Mouse (Mus musculus): Measurements from ENCODE around the gene Ift172. TPM values are rescaled to one million over a fixed set of nuclear protein-coding genes. Genes with fewer than 3 reads are reported as not detected.
A peak's percentile ranks its signal among the peaks of the same experiment; 100 is the strongest.

The Ift172 gene
- total and polyA plus RNA-seq, 2 experiments from 2014 or later = 16.5 to 28.2 TPM

DNA sequence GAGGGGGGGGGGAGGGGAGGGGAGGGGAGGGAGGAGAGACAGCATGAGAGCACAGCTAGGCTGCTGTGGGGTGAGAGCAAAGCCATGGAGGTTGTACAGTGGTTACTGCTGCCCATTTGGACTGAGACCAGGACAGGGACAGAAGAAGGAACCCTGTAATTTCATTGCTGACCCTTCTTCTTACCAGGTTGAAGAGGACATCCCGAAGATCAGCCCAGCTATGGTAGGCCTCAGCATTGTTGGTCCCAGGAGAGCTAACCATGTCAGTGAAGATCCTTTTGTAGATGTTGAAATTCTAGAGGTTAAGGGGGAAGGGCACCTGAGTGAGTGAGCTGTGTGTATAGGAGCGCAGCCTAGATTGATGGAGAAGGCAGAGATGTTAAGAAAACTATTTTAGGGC is 35.5 kb downstream of the Ift172 start:
- no peak overlapping the region for H3K4me2 ChIP-seq (ENCODE audit: low read depth, low read length, poor library complexity, severe bottlenecking)
- DNase-seq (ENCODE audit: low spot score) = no peak
- no peaks in the 10 kb centered on the region for H3K9me3 ChIP-seq (ENCODE audit: low read length)
- no peak for ATAC-seq (ENCODE audit: low FRiP score)
- no peak overlapping the region for H3K27ac ChIP-seq (ENCODE audit: low read depth, low read length)
- H3K4me1 ChIP-seq (ENCODE audit: insufficient read depth, low read length) = 0 out of 2 replicates have a peak, but pooled peaks cover 4% of the 10 kb centered on the region
- H3K27me3 ChIP-seq (ENCODE audit: insufficient read depth, low read length) = no peaks in the 10 kb centered on the region
- WGBS = 98% methylated on average over 2 of the region's 2 CpGs
- H3K9ac ChIP-seq (replicated peaks; ENCODE audit: low read length, poor library complexity, severe bottlenecking) = no peak overlapping the region
- no peak overlapping the region for H3K4me3 ChIP-seq (ENCODE audit: low read depth, low read length)
- peaks cover 44% of the 10 kb centered on the region for H3K36me3 ChIP-seq (ENCODE audit: insufficient read depth, low read length)
- no peak for TF ChIP-seq CTCF (IDR thresholded peaks at IDR 0.05)

DNA sequence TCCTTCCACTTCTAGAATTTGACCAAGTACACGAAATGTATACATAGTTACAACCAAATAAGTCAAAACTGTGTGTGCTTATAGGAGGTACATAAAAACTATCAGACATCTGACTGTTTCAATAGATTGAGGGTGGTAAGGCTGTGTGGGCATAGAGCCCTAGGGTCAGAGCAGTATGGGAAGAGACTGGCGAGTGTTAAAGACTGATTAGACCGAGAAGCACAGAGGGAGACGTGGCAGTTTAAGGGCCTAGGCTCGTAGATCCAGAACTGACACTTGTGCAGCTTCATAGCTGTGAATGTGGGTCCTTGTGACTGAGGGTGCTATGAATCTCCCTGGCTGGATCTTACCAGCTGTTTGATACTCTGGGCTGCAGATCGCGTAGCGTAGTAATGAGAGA is 36.0 kb downstream of the Ift172 start:
- Histone ChIP-seq H3K9ac (replicated peaks; ENCODE audit: low read length, poor library complexity, severe bottlenecking) (no peak overlapping the region), H3K4me1 (ENCODE audit: insufficient read depth, low read length) (0 out of 2 replicates have a peak, but pooled peaks cover 4% of the 10 kb centered on the region), H3K9me3 (ENCODE audit: low read length) (no peaks in the 10 kb centered on the region), H3K36me3 (ENCODE audit: insufficient read depth, low read length) (peaks cover 46% of the 10 kb centered on the region), H3K4me2 (ENCODE audit: low read depth, low read length, poor library complexity, severe bottlenecking) (no peak overlapping the region), H3K27ac (ENCODE audit: low read depth, low read length) (no peak overlapping the region), H3K27me3 (ENCODE audit: insufficient read depth, low read length) (no peaks in the 10 kb centered on the region), H3K4me3 (ENCODE audit: low read depth, low read length) (no peak overlapping the region)
- WGBS = 88% methylated on average over 8 of the region's 8 CpGs
- no peak for TF ChIP-seq CTCF (IDR thresholded peaks at IDR 0.05)
- ATAC-seq (ENCODE audit: low FRiP score) = no peak
- no peak for DNase-seq (ENCODE audit: low spot score)

- no peak overlapping the region for H3K4me2 ChIP-seq (ENCODE audit: low read depth, low read length, poor library complexity, severe bottlenecking)
- H3K9ac ChIP-seq (replicated peaks; ENCODE audit: low read length, poor library complexity, severe bottlenecking) = no peak overlapping the region
- H3K27me3 ChIP-seq (ENCODE audit: insufficient read depth, low read length) = no peaks in the 10 kb centered on the region
- no peak for DNase-seq (ENCODE audit: low spot score)
- H3K4me3 ChIP-seq (ENCODE audit: low read depth, low read length) = no peak overlapping the region
- 85% methylated on average over 7 of the region's 7 CpGs for WGBS
- H3K27ac ChIP-seq (ENCODE audit: low read depth, low read length) = no peak overlapping the region
- 0 out of 2 replicates have a peak, but pooled peaks cover 4% of the 10 kb centered on the region for H3K4me1 ChIP-seq (ENCODE audit: insufficient read depth, low read length)
- peaks cover 50% of the 10 kb centered on the region for H3K36me3 ChIP-seq (ENCODE audit: insufficient read depth, low read length)
- H3K9me3 ChIP-seq (ENCODE audit: low read length) = no peaks in the 10 kb centered on the region
- TF ChIP-seq CTCF (IDR thresholded peaks at IDR 0.05) = no peak
- ATAC-seq (ENCODE audit: low FRiP score) = no peak
Observed at GRCm38 (mm10) chr5:31254452-31254851, 36.5 kb downstream of the Ift172 start.

DNA sequence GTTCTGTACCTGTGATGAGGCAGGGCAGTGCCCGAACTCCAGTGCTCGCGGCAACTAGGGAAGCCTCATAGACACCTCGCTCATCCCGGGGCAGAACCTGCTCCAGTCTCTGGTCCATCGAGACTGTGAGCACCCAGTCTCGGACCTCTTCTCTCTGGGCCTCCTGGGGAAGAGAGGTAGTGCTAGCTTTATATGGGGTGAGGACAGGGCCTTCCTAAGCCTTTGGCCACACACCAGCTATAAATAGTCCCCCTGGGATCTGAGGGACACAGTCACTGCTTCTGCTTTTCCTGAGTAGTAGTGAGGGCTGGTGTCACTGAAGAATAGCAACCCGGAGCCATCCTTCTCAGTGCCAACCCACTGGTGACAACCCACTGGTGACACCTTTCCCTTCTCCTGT is 37.1 kb downstream of the Ift172 start:
- ATAC-seq (ENCODE audit: low FRiP score) = no peak
- H3K9ac ChIP-seq (replicated peaks; ENCODE audit: low read length, poor library complexity, severe bottlenecking) = no peak overlapping the region

DNA sequence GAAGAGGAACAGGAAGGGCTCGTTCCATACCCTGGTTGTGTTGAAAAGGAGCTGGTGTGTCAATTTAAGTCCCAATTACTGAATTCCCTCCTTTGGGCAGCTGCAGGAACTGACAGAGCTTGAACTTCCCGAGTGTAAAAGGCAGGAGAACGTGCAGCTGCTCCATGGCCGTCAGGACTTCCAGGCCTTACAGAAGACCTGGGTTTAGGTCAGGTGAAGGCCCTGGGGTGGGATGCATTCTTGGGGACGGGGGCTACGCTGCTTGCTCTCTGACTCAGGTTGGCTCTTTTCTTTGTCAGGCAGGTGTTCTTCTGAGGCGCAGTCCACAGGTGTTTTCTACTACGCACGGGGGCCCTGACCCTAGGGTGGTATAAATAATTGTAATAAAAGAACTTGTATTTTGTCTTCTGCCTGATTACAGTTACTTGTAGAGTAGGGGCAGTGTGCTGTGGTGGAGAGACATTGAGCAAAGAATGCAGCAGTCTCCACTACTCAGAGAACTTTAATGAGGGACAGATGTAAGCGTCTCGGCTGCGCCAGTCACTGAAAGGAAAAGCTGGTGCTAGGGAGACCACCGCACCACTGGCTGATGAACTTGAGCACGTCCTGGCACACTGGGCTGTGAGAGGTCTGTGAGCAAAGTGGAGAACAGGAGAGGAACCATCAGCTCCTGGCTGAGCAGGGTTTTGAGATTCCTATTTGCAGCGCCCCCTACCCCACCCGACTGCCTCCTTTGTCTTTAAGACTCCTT is 37.9 kb downstream of the Ift172 start:
- no peak for ATAC-seq (ENCODE audit: low FRiP score)
- Histone ChIP-seq H3K9ac (replicated peaks; ENCODE audit: low read length, poor library complexity, severe bottlenecking) (no peak overlapping the region), H3K9me3 (ENCODE audit: low read length) (no peaks in the 10 kb centered on the region), H3K27ac (ENCODE audit: low read depth, low read length) (no peak overlapping the region), H3K4me1 (ENCODE audit: insufficient read depth, low read length) (0 out of 2 replicates have a peak, but pooled peaks cover 4% of the 10 kb centered on the region), H3K36me3 (ENCODE audit: insufficient read depth, low read length) (peaks cover 59% of the 10 kb centered on the region), H3K27me3 (ENCODE audit: insufficient read depth, low read length) (no peaks in the 10 kb centered on the region), H3K4me3 (ENCODE audit: low read depth, low read length) (no peak overlapping the region), H3K4me2 (ENCODE audit: low read depth, low read length, poor library complexity, severe bottlenecking) (no peak overlapping the region)
- no peak for TF ChIP-seq CTCF (IDR thresholded peaks at IDR 0.05)
- no peak for DNase-seq (ENCODE audit: low spot score)
- WGBS = 85% methylated on average over 16 of the region's 16 CpGs

More for the DNA sequence above, 37.1 kb downstream of the Ift172 start:
- H3K4me3 ChIP-seq (ENCODE audit: low read depth, low read length) = no peak overlapping the region
- H3K4me1 ChIP-seq (ENCODE audit: insufficient read depth, low read length) = 0 out of 2 replicates have a peak, but pooled peaks cover 4% of the 10 kb centered on the region
- H3K9me3 ChIP-seq (ENCODE audit: low read length) = no peaks in the 10 kb centered on the region
- H3K27me3 ChIP-seq (ENCODE audit: insufficient read depth, low read length) = no peaks in the 10 kb centered on the region
- no peak for DNase-seq (ENCODE audit: low spot score)
- H3K27ac ChIP-seq (ENCODE audit: low read depth, low read length) = no peak overlapping the region
- TF ChIP-seq CTCF (IDR thresholded peaks at IDR 0.05) = no peak
- 93% methylated on average over 8 of the region's 8 CpGs for WGBS
- peaks cover 54% of the 10 kb centered on the region for H3K36me3 ChIP-seq (ENCODE audit: insufficient read depth, low read length)
- H3K4me2 ChIP-seq (ENCODE audit: low read depth, low read length, poor library complexity, severe bottlenecking) = no peak overlapping the region

- 69% methylated on average over 10 of the region's 10 CpGs for WGBS
- H3K36me3 ChIP-seq (ENCODE audit: insufficient read depth, low read length) = peaks cover 59% of the 10 kb centered on the region
- H3K4me3 ChIP-seq (ENCODE audit: low read depth, low read length) = no peak overlapping the region
- ATAC-seq (ENCODE audit: low FRiP score) = no peak; the same call in 1 of the 2 replicates
- H3K9ac ChIP-seq (replicated peaks; ENCODE audit: low read length, poor library complexity, severe bottlenecking) = peak overlapping the region; percentile 39; the same call in 1 of the 2 replicates
- no peaks in the 10 kb centered on the region for H3K27me3 ChIP-seq (ENCODE audit: insufficient read depth, low read length)
- no peak overlapping the region for H3K27ac ChIP-seq (ENCODE audit: low read depth, low read length)
- no peak for DNase-seq (ENCODE audit: low spot score)
- no peak for TF ChIP-seq CTCF (IDR thresholded peaks at IDR 0.05)
- 0 out of 2 replicates have a peak, but pooled peaks cover 4% of the 10 kb centered on the region for H3K4me1 ChIP-seq (ENCODE audit: insufficient read depth, low read length)
- H3K9me3 ChIP-seq (ENCODE audit: low read length) = no peaks in the 10 kb centered on the region
- H3K4me2 ChIP-seq (ENCODE audit: low read depth, low read length, poor library complexity, severe bottlenecking) = no peak overlapping the region
Observed at GRCm38 (mm10) chr5:31252151-31252550, 38.8 kb downstream of the Ift172 start.

Measured in midbrain, postnatal 0 days (tissue).